Mouse (Mus musculus): ENCODE measurements around the gene Tas1r3. TPM values are rescaled to one million over a fixed set of nuclear protein-coding genes. Genes with fewer than 3 reads are reported as not detected.
A peak's percentile ranks its signal among the peaks of the same experiment; 100 is the strongest.

The Tas1r3 gene
- total RNA-seq, 2 experiments from 2014 or later, result 0.11 to 0.26 TPM

DNA sequence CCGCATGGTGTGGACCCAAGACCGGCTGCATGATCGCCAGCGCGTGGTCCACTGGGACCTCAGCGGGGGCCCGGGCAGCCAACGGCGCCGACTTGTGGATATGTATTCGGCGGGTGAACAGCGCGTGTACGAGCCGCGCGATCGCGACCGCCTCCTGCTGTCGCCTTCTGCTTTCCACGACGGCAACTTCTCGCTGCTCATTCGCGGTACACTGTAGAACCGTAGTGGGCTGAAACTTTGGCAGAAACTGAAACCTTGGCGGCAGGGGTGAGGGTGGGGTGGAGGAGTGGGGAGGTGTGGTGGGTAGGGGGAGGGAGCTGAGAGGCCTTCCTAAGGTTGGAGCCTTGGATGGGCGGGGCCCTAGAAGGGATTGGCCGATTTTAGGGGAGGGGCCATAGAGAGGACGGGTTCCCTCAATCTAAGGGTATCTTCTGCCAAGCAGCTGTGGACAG, 22.1 kb downstream of the Tas1r3 start:
- peak; percentile 69 for DNase-seq

DNA sequence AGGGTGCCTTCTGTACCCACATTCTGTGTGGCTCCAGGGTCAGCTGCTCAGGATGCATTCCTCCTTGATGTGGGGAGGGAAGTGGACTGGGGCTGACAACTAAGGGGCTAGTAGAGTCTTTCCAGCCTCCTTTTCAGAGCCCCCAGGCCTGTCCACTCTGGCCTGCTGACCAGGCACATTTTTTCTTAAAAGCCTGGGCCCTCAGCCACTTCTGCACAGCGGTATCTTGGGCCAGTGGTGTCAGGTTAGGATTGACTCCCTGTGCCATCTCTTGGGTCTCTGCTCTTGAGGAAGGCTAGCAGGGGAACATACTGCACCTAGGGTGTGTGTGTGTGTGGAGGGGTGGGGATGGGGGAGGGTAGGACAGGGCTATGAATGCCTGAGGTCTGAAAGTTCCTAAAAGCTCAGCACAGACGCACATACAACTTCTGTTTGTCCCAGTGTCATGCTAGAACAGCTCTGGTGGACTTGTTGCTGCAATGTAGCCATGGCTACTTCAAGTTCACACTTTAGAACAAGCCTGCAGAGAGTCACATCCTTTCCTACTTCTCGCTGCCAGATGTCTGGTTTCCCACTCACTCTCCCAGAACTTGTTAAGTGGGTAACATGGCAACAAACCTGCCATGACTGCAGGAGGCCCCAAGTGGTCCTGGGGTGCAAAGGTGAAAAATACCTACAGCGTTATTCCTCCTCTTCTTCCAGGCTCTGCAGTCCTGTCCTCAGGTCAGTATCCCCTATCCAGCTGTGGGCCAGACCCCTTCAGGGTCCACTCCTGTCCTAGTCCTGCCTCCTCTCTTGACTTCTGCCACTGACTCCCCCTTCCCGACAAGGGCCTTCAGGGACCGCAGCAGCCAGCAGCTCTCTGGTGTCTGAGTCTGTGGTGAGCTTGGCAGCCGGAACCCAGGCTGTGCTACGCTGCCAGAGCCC, 22.8 kb downstream of the Tas1r3 start:
- DNase-seq, result peak; percentile 41

DNA sequence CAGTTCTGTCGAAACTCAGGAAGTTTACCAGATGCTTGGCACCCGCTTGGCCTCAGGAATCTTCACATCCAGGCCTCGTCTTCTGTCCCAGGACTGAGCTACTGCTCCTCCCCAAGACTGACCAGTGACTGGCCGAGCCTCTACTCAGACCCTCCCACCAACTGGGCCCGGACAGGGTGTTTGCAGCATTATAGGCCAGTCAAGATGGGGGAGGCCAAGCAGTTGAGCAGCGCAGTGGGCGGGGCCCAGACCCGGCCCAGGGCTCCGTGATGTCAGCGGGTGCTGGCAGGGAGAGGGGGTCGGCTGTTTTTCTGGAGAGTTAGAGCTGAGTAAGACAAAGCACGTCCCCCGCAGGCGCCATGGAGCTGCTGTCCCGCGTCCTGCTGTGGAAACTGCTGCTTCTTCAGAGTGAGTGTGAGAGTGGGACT, 23.7 kb downstream of the Tas1r3 start, which contains the start of gene Mxra8:
Gene Mxra8, plus strand, starts transcription at position 198 of the 428 bp plus-strand sequence.
- peak; percentile 89 for DNase-seq

DNA sequence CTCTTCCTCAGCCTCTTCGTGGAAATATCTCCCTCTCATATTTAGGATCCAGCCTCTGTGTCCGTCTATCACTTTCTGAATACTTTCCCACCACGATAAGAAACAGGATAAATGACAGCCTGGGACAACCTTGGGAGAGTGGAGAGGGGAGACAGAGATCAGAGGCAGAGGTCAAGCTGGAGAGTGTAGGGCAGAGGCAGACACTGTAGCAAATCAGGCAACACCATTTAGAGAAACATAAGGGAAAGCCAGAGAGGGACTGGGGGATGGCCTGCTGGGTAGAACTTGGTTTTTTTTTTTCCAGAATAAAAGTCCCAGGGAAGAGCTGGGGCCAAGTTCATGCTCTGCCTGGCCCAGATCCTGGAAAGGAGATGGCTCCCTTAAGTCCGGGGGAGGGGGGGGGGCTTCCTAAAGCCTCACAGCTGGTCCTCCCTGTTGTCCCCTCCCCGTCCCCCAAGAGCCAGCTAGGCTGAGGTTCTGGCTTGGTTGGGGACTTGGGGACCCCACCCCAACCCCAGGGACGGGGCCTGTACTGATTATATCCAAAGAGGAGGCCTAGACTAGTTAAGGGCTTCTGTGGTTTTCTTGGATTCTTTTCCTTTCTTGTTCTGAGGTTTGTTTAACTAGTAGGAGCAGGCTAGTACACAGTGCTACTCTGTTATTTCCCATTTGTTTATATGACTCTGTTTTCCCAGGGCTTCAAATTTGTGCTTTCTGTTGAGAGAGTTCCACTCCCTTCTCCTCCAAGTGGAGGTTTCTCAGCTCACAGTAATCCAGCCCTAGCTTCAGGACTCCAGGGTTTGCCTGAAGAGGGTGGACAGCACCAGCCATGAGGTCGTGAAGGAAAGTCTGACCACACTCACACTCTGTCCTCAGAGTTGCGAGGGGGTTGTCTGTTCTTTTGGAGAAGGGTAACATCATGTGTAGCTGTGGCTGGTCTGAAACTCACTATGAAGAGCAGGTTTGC, 24.7 kb downstream of the Tas1r3 start:
- peak; percentile 46 for DNase-seq

DNA sequence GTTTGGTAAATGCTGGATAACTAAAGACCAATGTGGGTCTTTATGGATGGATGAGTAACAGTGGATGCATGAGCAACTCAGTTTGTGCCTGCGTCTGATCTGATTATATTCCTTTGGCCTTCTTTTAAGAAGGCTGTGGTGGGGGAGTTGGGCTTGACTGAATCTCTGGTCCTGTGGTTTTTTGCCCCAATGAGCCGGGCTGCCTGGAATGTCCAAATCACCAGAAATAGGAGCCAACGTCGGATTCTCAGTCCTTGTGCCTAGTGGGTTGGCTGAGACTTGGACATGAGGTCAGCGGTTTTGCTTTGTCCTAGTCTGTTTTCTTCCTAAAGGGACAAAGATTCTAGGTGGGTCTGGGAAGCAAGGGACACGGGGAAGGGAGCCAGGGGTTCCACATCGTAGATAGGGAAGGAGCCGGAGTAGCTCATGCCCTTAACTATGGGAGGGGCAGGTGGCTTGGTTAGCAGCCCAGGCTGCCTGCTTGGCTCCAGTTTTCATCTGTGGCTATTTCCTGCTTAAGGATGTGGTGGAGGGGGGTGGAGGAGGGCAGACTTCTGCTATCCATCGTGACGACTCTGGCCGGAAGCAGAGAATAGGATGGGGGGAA, 25.7 kb downstream of the Tas1r3 start:
- DNase-seq, result peak; percentile 49

DNA sequence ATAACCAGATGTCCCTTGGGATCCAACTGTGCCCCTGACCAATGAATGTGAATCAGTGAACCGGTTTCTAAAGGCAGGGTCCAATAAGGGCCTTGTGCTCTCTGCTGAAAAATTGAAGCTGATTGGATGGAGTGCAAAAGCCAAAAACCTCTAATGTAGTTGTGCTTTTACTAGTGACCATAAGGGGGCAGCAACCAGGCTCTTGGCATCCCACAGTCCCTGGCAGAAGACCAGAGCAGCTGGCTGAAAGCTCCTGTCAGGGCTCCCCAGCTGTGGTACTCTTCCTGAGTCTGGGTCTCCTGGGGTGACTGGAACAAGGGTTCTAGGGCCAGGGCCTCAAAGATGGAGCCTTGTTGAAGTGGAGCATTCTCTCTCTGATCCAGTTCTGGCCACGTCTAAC, 29.3 kb downstream of the Tas1r3 start:
- peak; percentile 92 for DNase-seq

DNA sequence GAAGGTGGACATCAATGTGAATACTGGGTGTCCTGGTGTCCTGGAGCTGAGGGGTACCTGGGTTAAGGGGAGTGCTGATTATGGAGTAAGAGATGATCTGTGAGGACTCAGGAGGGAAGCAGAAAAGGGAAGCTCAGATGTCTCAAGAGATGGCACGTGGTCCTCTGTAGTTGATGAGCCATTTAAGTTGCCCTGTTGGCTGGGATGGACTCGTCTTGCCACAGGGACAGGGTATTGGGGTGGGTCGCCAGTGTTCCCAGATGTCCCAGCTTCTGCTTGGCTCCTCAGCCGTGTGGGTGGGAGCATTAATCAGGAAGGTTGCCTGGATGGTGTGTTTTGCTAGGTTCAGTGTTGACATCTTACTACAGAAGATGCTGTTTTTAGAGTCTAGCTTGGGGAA, 29.9 kb downstream of the Tas1r3 start:
- DNase-seq, result no peak

DNA sequence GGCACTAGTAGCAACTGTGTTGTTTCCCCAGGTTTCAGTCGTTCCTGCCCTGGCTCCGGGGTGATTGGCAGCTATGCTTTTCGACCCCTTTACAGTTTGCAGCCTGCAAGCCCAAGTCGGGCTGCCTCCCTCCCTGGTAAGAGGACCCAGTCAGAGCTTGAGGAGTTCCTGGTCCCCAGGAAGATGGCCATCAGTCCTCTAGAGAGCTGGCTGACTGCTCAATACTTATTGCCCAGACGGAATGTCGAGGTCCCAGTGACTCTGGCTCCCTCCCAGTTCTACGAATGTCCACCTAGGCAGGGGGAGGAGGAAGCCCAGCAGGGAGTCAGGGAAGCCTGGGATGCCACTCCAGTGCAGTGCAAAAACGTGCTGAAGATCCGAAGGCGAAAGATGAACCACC, 30.8 kb downstream of the Tas1r3 start:
- DNase-seq, result no peak

DNA sequence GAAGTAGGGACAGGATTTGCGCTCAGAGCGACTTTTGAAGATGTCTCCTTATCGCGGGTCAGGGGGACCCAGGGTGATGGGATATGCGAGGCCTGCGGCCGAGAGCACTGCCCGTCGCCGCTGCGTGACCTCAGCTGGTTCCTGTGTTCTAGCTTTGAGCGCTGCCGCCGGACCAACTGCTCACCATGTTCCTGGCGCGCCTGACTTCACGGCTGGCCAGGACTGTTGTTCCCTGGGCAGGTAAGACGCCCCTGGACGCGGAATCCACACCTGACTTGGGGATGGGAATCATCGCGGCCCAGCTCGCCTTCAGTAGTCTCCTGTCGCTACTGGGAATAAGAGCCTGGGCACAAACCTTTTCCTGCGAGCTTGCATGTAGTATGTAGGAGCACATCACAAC, 31.3 kb downstream of the Tas1r3 start:
- no peak for DNase-seq

DNA sequence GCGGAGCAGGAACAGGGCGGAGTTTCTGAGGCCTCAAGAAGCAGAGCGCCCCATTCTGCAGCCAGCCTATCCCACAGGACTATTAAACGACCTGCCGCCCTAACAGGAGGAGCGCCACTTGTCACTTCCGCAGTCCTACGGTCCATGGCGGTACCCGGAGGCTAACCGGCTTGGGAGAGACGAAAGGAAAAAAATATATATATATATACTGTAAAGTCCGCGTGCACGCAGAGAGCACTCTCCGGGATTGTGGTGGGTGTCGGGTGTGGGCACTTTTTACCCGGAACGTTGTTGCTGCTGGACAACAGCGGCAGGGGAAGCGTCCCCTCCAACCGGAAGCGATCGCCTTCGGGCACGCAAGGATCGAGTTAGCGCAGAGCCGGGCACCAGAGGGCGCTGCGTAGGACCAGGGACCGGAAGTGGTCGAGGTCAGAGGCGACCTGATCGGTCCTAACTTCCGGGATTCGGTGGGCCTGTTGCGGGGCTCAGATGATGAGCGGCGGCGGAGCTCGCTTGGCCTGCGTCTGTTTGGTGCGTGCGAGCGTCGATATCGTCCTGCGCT, 31.9 kb downstream of the Tas1r3 start, which contains the start of gene Aurkaip1:
Gene Aurkaip1, plus strand, starts transcription at position 68 of the 562 bp plus-strand sequence.
- peak; percentile 96 for DNase-seq

DNA sequence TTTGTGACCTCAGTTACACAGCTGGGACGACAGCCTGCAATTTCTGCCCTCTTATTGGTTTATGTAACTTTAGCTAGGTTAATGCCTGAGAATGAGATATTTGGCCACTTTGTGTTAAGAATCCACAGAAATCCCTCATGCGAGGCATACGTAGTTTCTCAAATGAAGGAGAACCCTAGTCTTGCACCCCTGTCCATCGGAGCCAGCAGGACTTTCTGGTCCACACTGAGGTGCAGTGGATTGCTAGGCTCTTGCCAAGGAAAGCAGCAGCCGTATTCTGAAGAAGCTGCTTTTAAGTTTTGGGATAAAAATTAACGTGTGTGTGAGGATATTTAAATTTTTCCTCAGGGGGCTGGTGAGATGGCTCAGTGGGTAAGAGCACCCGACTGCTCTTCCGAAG, 32.6 kb downstream of the Tas1r3 start:
- no peak for DNase-seq

DNA sequence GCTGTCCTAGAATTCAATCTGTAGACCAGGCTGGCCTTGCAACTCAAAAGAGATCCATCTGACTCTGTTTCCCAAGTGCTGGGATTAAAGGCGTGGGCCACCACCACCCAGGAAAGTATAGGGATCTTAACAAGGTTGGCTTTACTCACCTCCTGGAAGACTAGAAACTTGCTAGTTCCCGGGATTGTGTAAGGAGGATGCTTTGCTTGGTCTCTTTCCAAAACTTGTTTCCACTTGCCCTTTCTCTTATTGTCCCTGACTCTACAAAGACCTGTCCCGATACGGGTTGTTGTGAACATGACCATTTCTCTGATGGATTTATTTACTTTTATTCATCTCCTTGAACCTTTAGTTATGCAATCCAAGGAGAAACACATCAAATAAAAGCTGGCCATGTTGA, 33.3 kb downstream of the Tas1r3 start:
- no peak for DNase-seq

DNA sequence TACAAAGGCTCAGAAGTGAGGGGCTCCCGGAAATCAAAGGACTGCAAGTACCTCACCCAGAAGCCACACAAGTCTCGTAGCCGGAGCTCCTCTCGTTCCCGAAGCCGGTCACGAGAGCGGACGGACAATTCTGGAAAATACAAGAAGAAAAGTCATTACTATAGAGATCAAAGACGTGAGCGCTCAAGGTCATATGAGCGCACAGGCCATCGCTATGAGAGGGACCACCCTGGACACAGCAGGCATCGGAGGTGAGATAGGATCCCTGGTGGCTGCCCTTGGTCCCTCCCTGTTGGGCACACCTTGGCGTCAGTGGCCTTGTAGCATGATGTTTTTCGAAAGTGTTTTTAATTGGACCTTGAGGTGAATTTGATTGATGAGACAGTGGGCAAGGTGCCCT, 39.7 kb downstream of the Tas1r3 start:
- DNase-seq, result no peak

DNA sequence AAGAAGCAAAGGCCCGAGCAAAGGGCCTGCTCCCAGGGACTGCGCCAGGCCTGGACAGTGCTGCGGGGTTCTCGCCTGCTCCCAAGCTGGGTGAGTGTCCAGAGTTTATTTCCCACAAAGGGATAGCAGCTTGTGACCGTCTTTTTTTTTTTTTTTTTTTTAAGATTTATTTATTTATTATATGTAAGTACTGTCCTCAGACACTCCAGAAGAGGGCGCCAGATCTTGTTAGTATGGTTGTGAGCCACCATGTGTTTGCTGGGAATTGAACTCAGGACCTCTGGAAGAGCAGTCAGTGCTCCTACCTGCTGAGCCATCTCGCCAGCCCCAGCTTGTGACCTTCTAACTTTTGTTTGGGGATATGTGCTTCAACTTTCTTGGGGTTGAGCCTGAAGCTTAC, 42.1 kb downstream of the Tas1r3 start:
- DNase-seq, result no peak

DNA sequence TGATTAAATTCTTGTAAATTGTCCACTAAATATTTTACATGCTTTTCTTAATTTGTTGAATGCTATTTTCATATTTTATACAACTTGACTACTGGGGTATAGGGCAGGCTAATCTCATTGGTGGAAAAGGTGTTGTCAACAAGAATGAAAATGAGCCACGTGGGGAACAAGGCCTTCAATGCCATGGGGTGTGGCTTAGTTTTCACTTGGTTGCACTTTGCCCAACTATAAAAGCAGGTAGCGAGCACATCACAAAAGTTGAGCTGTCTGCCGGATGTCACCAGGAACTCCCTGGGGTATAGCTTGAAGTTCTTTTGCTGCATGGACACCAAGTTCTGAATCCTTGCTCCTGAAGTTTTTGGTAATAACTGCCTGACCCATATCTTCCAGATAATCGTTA, 45.6 kb downstream of the Tas1r3 start:
- no peak for DNase-seq

DNA sequence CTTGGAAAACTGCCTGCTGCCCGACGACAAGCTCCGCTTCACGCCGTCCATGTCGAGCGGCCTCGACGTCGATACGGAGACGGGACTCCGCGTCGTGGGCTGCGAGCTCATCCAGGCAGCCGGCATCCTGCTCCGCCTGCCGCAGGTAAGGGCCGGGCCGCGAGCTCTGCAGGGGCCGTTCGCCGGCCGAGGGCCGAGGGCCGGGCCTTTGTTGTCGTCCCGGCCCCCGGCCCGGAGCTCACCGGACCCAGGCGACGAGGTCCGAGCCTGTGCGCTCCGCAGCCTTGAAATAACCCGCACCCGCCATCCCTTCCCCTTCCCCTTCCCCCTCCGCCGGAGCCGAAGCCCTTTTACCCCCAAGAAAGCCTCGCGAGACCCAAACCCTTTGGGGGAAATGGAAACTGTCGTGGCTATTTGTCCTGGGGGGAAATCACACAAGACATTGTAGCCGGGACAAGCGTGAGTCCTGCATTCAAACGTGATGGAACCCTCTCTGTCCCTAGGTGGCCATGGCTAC, 50.4 kb downstream of the Tas1r3 start:
- DNase-seq, result peak; percentile 53

DNA sequence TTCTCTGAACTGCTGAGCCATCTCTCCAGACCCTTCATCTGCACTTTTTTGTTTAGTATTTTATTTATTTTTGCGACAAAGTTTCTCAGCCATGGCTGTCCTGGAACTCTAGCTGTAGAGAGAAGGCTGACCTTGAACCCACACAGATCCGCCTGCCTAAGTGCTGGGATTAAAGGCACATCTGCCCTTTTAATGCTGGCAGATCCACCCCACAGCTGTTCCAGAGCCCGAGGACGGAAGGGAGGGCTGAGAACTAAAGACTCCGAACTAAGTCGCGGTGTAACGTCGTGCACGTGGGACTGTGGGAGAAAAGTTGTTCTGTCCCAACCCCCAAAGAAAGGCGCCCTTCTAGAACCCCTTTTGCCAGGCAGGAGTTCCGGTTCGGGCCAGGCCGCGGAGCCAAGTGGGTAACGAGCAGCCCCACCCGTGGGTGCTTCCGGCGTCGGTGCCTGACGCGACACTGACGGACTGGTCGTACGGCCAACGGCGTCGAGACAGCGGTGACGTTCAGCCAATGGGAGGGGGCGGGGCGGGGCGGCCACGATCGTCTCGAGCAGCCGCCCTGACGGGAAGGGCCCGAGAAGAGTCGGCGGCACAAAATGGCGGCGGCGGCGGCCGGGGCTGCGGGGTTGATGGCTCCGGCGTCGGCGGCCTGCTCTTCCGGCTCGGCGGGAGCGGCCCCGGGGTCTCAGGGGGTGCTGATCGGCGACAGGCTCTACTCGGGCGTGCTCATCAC, 51.1 kb downstream of the Tas1r3 start, which contains the start of gene Ccnl2:
Gene Ccnl2, plus strand, starts transcription at position 561 of the 736 bp plus-strand sequence.
- DNase-seq, result peak; percentile 91

Data from gastrocnemius, postnatal 10 days (tissue).